Mouse (Mus musculus) liver, postnatal 0 days (tissue): ENCODE measurements at regions not wholly inside any gene's neighbourhood (a gene's known extent, or its start where the extent isn't known, plus 50 kb on each side); places are given as distances from the start of the nearest gene placed in this dataset.

Experiments
- CTCF ChIP-seq: sonication (generic); IDR thresholded peaks from 2 replicates; pipeline ENCODE4 v1.5.1; 2016; ENCODE audit warnings: antibody characterized with exemption, low read depth
- EP300 ChIP-seq: IDR thresholded peaks from 2 replicates; pipeline ENCODE4 v1.6.1; 2016; ENCODE audit warnings: antibody characterized with exemption, low read depth, mild to moderate bottlenecking

DNA sequence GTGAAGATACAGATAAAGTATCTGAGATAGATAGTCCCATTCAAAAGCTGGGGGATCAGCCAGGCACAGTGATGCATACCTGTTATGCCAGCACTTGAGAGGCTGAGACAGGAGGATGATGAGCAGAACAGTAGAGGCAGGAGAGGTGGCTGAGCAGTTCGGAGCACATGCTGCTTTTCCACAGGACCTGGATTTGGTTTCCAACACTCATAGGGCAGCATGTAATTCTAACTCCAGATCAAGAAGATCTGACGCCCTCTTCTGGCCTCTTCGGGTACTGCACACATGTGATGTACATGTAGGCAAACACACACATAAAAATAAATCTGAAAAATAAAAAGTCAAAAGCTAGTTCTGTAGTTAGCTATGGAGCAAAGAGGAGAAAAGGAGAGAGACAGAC lies 109.4 kb upstream of the Arid1b start:
- TF ChIP-seq CTCF (peak; percentile 48), EP300 (no peak)
